Mouse (Mus musculus): ENCODE data around the gene Zfp784.

Zfp784 gene

DNA sequence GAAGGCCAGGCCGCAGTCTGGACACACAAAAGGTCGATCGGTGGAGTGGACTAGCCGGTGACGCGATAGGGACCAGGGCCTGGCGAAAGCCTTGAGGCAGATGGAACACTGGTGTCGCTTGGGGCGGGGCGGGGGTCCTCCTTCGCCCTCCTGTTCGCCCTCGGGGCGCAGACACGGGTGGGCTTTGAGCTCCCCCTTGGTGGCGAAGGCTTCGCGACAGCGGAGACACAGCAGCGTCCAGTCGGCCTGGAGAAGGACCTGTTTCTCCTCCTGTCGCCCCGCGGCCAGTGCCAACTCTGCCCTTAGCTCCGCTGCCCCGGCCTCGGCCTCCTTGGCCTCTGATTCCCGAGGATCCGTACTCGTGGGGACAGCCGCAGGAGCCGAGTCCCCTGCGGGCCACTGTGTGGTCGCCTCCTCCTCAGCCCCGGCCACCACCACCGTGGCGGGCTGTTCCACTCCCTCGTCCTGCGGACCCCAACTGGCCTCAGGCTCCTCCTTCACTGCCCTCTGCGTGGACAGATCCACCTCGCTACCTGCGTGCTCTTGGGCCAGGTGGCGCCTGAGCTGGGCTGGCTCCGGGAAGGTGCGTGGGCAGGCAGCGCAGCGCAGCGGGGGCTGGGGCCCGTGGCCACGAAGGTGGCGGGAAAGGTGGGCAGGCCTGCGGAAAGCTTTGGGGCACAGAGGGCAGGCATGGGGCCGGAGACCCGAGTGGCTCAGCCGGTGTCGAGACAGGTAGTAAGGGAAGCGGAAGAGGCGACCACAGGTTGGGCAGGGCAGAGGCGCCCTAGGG is 44.1 kb downstream of the Zfp784 start:
- DNase-seq (ENCODE audit: extremely low read depth, low read depth, low spot score) = no peak

DNA sequence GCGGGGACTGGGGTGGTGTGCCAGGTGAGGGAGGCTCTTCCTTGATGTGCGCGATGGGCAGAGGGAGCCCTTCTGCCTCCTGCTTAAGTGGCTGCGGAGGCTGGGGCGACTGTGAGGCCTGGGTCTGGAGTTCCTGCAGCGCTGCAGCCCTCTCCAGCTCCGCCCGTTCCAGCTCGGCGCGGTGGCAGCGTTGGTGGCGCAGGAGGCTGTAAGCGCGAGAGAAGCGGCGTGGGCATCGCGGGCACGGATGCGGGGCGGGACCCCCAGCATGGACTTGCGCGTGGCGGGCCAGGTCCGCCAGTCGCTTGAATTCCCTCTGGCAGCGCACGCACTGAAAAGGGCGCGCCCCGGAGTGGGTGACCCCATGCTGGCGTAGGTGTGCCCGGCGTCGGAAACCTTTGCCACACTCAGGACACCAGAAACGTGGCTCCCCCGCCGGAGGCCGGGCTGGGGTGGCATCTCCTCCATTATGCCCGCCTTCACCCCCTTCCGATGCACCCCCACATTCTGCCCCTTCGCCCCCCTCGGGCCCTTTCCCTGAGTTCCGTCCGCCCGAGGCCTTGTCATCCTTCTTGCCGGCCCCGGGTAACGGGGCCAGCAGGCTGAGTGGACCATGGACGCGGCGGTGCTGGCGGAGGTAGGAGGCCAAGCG is 44.8 kb downstream of the Zfp784 start:
- DNase-seq (ENCODE audit: extremely low read depth, low read depth, low spot score) = no peak

DNA sequence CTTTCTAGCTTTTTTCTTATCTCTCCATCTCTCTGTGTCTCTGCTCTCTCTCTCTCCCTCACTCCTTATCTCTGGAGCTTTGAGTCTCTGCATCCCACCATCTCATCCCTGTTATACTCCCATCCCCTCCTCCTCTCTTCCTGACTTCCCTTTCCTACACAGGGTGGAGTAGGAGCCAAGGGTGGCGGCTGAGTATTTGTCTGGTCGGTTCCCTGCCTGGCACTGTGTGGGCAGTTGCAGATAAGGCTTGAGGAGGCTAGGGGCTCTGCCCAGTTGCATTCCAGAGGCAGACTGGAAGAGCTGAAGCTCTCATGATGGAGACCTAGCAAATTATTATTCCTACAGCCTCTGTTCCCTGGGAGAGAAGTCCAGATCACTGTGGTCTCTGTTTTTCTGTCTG is 50.0 kb downstream of the Zfp784 start:
- DNase-seq (ENCODE audit: extremely low read depth, low read depth, low spot score) = no peak
